Mouse (Mus musculus): Measurements from ENCODE around the gene Kcnj14.
A peak's percentile ranks its signal among the peaks of the same experiment; 100 is the strongest.

Kcnj14 gene

DNA sequence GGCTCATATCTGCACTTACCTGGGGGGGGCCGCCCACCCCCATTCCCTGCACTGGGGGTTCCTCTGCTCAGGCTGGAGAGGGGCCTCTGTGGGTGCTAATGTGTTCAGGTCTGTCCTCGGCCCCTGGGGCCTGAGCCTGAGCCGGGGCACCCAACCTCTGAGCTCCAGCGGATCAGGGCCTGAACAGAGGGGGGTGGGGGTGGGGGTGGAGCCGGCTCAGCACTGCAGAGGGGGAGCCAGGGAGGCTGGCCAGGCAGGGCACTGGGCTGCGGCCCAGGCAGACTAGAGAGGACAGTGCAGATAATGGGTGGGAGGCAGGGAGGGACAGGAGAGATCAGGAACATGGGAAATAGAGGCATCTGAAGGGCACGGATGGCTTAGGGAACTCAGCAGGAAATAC lies at the start of gene Kcnj14:
Gene Kcnj14 (minus strand): TSS at position 185 of the 400 bp plus-strand sequence.
- no peak for DNase-seq (ENCODE audit: low spot score in 2 of 2)

- peak in 1 of 2 experiments; percentile 57 for DNase-seq (ENCODE audit: low spot score in 2 of 2)
Observed at GRCm38 (mm10) chr7:45873061-45873947, 48.7 kb upstream of the Kcnj14 start.

DNA sequence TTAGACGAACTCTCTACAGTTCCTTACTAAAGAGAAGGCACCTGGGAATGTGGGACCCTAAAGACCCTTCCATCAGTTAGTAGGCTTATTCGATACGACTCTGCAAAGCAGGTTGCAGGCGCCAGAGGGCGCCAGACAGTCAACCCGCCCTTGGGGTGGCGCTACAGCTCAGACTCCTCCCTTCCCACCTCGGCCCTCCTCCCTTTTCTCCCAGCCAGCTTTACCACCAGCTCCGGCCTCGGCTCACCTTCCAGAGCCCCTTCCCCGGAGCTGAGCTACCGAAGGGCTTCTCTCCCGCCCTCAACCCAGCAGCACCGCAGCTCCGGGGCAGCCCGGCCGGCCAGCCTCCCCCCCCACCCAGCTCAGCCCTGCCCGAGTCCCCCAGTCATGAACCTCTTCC lies 48.0 kb upstream of the Kcnj14 start, which contains the start of gene Kdelr1:
Gene Kdelr1 (plus strand): TSS at position 149 of the 400 bp plus-strand sequence.
- DNase-seq (ENCODE audit: low spot score in 2 of 2): peak; percentile 60 to 93

- DNase-seq (ENCODE audit: low spot score in 2 of 2): no peak
Observed at GRCm38 (mm10) chr7:45870282-45871058, 45.9 kb upstream of the Kcnj14 start.

DNA sequence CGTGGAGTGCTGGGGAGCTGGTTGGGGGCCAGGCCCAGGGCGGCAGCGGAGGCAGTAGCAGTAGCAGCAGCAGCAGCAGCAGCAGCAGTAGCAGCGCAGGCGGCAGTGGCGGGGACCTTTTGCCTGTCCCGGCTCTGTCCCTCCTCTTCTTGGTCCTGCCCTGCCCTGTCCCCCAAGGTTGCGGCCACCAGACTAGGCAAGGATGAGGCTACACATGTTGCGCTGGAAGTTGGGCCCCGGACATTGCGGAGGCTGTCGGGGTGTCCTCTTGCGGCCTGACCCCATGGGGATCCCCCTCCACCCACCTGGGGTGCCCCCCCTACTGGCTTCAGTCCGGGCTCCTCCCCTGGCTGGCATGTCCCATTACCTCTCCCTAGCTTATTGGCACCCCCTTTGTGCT lies 45.2 kb upstream of the Kcnj14 start:
- no peak for DNase-seq (ENCODE audit: low spot score in 2 of 2)

DNA sequence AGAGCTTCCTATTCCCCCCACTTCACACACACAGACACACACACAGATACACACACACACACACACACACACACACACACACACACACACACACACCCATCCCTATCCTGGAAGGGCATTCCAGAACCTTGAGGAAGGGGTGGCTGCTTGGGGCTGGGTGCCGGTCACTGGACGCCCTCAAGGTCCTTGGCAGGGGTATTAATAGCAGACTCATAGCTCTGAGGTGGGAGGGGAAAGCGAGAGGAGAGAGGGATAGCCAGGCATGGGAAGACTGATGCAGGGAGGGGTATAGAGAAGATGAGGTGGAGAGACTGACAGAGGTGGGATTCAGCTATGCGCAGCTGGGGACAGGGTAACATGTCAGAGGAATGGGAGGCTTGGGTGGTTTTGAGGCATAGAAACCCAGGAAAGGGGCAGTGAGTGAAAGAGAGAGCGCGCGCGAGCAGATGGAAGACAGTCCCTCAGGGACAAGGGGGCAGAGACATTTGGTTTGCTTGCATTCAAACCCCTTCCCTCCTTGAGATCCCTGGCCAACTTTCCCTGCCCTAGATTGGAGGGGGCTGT lies 44.6 kb upstream of the Kcnj14 start:
- DNase-seq (ENCODE audit: low spot score in 2 of 2): no peak

GRCm38 (mm10) chr7:45867871-45868270 lies 43.3 kb upstream of the Kcnj14 start:
- no peak for DNase-seq (ENCODE audit: low spot score in 2 of 2)

GRCm38 (mm10) chr7:45865925-45866910 lies 41.6 kb upstream of the Kcnj14 start:
- DNase-seq (ENCODE audit: low spot score in 2 of 2): peak; percentile 36 to 75

GRCm38 (mm10) chr7:45864435-45864834 lies 39.9 kb upstream of the Kcnj14 start:
- no peak for DNase-seq (ENCODE audit: low spot score in 2 of 2)

DNA sequence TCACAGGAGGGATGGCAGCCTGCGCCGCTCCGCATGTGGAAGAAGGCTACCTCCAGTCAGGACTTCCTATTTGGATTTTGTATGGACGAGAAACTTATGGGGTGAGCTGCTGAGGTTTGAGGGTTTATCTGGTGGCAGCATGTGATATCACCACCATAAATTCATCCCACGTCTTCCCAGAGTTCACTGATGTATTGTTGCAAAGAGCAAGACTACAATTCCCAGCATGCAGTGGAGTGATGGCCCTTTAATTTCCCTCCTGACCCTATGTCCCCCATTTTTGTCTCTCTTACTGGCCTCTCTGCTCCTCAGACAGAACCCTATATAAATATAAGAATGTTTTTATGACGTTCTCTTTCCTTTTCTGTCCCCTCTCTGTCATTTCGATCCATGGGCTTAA lies 38.2 kb upstream of the Kcnj14 start:
- DNase-seq (ENCODE audit: low spot score in 2 of 2): no peak

DNA sequence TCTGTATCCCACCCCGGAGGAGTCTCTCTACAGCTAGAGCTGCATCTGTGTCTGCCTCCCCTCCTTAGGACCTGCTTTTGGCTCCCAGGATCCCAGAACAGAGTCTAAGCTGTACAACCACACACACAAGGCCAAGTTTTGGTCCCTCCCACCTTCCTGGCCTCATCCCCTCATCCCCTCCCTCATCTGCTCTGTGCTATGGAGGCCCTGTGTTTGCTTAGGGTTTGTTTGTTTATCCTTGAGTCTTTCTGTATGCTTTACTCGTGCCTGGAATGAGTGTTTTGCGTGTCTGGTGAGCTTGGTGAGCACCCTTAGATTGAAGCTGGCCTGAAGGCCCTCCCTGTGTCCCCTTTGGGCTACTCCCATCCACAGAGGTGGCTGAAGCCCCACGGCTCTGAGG lies 34.4 kb upstream of the Kcnj14 start:
- no peak for DNase-seq (ENCODE audit: low spot score in 2 of 2)

DNA sequence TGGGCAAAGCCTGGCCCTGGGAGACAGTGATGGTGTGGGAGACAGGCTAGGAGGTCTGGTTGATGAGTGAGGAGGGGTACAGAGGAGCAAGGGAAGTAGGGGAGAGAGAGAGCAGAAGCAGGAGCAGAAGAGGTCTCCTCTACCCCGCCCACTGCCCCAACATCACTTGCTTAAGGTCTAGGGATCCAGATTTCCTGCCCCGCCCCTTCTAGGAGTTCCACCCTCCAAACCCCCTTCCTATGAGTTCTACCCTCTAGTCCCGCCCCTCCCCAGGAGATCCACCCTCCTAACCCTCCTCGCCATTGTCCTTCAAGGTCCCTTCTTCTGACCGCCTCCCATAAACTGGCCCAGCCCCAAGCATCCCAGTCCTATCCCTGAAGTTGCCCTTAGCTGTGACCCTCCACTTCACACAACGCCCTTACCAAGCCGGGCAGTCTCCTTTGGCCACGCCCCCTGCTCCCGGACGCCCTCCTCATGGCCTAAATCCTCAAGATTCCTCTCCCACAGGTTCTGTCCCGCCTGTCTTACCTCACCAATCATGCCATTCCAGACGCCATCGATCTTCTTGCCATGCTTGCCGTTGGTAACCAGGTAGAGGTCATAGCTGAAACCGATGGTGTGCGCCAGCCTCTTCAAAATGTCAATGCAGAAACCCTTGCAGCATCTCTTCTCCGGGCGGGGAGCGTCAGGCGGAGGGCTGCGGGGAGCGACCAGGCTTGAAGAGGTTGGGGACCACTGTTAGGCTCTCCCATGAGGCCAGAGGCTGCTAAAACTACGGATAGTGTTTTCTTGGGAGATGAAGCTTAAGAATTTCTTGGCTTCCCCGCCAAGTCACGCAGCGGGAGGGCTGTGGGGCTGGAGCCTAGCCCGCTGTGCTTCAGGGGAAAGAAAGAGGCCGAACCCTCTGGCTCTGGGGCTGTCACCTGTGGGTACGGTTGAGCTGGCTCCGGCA lies 32.6 kb upstream of the Kcnj14 start:
- no peak for DNase-seq (ENCODE audit: low spot score in 2 of 2)

GRCm38 (mm10) chr7:45853089-45853488 lies 28.5 kb upstream of the Kcnj14 start:
- no peak for DNase-seq (ENCODE audit: low spot score in 2 of 2)

DNA sequence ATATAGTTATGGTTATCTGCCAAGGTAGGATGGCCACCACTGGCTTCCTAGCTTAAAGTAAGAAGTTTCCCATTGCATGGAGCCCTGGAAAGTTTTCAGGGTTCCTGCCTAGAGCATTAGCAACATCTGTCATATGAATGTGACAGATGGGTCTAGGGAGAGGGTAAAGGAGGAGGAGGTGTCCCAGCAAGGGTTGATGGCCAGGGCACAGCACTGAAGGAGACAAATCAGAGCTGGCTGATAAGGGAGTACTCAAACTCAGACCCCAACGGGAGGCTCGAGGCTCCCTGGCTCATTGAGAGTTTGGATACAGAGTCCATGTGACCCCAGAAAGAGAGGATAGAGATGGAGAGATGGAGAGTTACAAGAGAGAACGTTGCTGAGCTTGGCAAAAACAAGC lies 26.1 kb upstream of the Kcnj14 start:
- DNase-seq (ENCODE audit: low spot score in 2 of 2): no peak

GRCm38 (mm10) chr7:45848447-45849027 lies 24.0 kb upstream of the Kcnj14 start:
- no peak for DNase-seq (ENCODE audit: low spot score in 2 of 2)

DNA sequence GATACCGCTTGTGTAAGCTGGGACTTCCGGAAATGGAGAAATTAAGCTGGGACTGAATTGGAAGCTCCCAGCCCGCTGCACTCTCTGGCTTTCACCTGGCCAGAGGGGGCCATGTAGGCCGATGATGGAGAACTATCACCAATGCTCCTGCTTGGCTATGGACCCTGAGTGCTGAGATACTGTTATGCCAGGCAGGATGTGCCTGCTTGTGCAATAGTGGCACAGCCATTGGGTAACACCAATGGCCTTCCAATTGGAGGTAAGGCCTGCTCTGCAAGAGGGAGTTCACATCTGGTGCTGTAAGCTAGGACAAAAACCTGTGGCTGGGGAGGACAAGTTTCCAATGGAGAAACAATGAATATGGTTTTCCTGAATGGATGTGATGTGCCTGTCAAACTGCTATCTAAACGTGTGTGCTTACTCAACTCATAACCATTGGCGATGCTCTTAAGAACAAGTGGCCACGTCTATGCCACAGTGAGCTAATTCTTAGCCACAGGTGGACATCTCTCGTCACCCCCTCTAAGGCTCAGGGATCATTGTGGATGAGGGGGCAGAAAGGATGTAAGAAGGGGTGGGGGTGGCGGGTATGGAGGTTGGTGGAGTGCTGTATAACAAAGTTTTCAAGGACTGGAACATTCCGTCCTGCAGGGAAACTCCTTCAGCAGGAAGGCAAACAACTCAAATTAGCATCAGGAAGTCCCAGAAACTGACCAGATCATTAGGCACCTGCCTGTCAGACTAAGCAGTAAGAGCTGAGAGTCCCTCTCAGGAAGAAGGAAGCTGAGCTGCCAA lies 18.6 kb upstream of the Kcnj14 start:
- no peak for DNase-seq (ENCODE audit: low spot score in 2 of 2)

- DNase-seq (ENCODE audit: low spot score in 2 of 2): no peak
Observed at GRCm38 (mm10) chr7:45833924-45834323, 9.3 kb upstream of the Kcnj14 start.

- no peak for DNase-seq (ENCODE audit: low spot score in 2 of 2)
Observed at GRCm38 (mm10) chr7:45833148-45833790, 8.7 kb upstream of the Kcnj14 start.
